ENCODE assay signal across 8 mouse cellular contexts in genomic region chr11:101667871-101668532, GRCm38 (mm10). TPM values are rescaled to one million over a fixed set of nuclear protein-coding genes. Genes with fewer than 3 reads are reported as not detected.
A peak's percentile ranks its signal among the peaks of the same experiment; 100 is the strongest.
DNase-seq lines count a peak whose midpoint lies in the region; ATAC-seq lines count a peak whose summit lies in the region.

No protein-coding gene starts in this region.

- peak overlapping the region; percentile 79 for H3K27ac ChIP-seq in heart, embryonic 16.5 days (ENCODE audit: low read length)
- H3K27ac ChIP-seq in kidney, embryonic 16.5 days (ENCODE audit: low read length) = peak overlapping the region; percentile 6; the same call in 1 of the 2 replicates

- no peaks in the 10 kb centered on the region for H3K36me3 ChIP-seq in heart, embryonic 16.5 days (ENCODE audit: control insufficient read depth, insufficient read depth)
- H3K36me3 ChIP-seq in kidney, embryonic 16.5 days (ENCODE audit: insufficient read depth, low read length) = no peaks in the 10 kb centered on the region

- peak overlapping the region; percentile 30 for H3K4me3 ChIP-seq in heart, embryonic 16.5 days (ENCODE audit: low read length)
- no peak overlapping the region for H3K4me3 ChIP-seq in kidney, embryonic 16.5 days (ENCODE audit: low read length)

- no peaks in the 10 kb centered on the region for H3K9me3 ChIP-seq in heart, embryonic 16.5 days (replicated peaks; ENCODE audit: control insufficient read depth, low read length)
- H3K9me3 ChIP-seq in kidney, embryonic 16.5 days (ENCODE audit: low read length) = no peaks in the 10 kb centered on the region

- whole genome bisulfite sequencing in heart, embryonic 16.5 days = 39% methylated on average over 14 of the region's 14 CpGs
- WGBS in kidney, embryonic 16.5 days = 67% methylated on average over 14 of the region's 14 CpGs

- ATAC-seq in heart, embryonic 16.5 days (replicated peaks; ENCODE audit: extremely low read depth, insufficient read depth, low FRiP score) = peak; percentile 57
- ATAC-seq in kidney, embryonic 16.5 days (ENCODE audit: low FRiP score, low TSS enrichment) = no peak
- ATAC-seq in megakaryocyte progenitor cell, adult 5-6 weeks (replicated peaks; ENCODE audit: poor library complexity) = no peak

- DNase-seq in adrenal gland, adult 8-10 months = peak; percentile 69
- peak; percentile 34 for DNase-seq in fibroblast of lung, adult 2 months (ENCODE audit: low read depth)
- DNase-seq in lung, postnatal 14 days = peak; percentile 62
- peak; percentile 72 for DNase-seq in telencephalon, adult 2 months (ENCODE audit: low read depth, low spot score)
- no peak for DNase-seq in embryo, embryonic 11 days

- peak overlapping the region; percentile 79 for H3K4me2 ChIP-seq in heart, embryonic 16.5 days (ENCODE audit: low read depth, low read length)
- H3K4me2 ChIP-seq in kidney, embryonic 16.5 days (replicated peaks; ENCODE audit: low read depth, low read length) = no peak overlapping the region

- H3K9ac ChIP-seq in heart, embryonic 16.5 days (ENCODE audit: low read length) = peak overlapping the region; percentile 46
- 0 out of 2 replicates have a peak overlapping the region, but pooled peaks have one; percentile 3 for H3K9ac ChIP-seq in kidney, embryonic 16.5 days (replicated peaks; ENCODE audit: low read length)

- peaks cover 24% of the 10 kb centered on the region for H3K4me1 ChIP-seq in heart, embryonic 16.5 days (ENCODE audit: control insufficient read depth, insufficient read depth, low read length)
- peaks cover 8% of the 10 kb centered on the region for H3K4me1 ChIP-seq in kidney, embryonic 16.5 days (ENCODE audit: insufficient read depth, low read length)

- H3K27me3 ChIP-seq in heart, embryonic 16.5 days (ENCODE audit: control insufficient read depth, insufficient read depth, low read length) = no peaks in the 10 kb centered on the region
- H3K27me3 ChIP-seq in kidney, embryonic 16.5 days (ENCODE audit: insufficient read depth, low read length) = 0 out of 2 replicates have a peak, but pooled peaks cover 4% of the 10 kb centered on the region

RNA-seq across cellular contexts. Expression of gene Arl4d, which starts 2.7 kb away (rescaled TPM):
- total RNA-seq in adrenal gland, adult 8-10 months (2022) = 10 to 100 TPM; 12.5 to 22.1 (median 16.4) TPM
- 6.4 and 7.8 TPM in 2 replicates for polyA plus RNA-seq in heart, embryonic 16.5 days (2015; fragmentation: Nextera tagmentation; extraction: Ambion mirVana)
- 5.1 and 6.4 TPM in 2 replicates for polyA plus RNA-seq in kidney, embryonic 16.5 days (2015; fragmentation: Nextera tagmentation; extraction: Ambion mirVana)
- total RNA-seq in megakaryocyte progenitor cell, adult 5-6 weeks (2015) = 1.1 and 1.9 TPM in 2 replicates
- total RNA-seq in megakaryocyte progenitor cell, adult 5-6 weeks (2017) = 0.75 and 1.0 TPM in 2 replicates

RNA-seq across cellular contexts. Expression of gene Rdm1, which starts 41.0 kb away (rescaled TPM):
- 10 to 100 TPM; 30.5 to 45.6 (median 33.6) TPM for total RNA-seq in adrenal gland, adult 8-10 months (2022)
- 48.5 and 53.1 TPM in 2 replicates for polyA plus RNA-seq in heart, embryonic 16.5 days (2015; fragmentation: Nextera tagmentation; extraction: Ambion mirVana)
- 41.7 and 43.1 TPM in 2 replicates for polyA plus RNA-seq in kidney, embryonic 16.5 days (2015; fragmentation: Nextera tagmentation; extraction: Ambion mirVana)
- total RNA-seq in megakaryocyte progenitor cell, adult 5-6 weeks (2015) = 9.8 and 12.7 TPM in 2 replicates
- total RNA-seq in megakaryocyte progenitor cell, adult 5-6 weeks (2017) = 13.2 and 13.7 TPM in 2 replicates

Comparison
In these comparisons a context has a peak if more than half of its experiments do, and no peak if none do; other contexts are left out.
1. RNA of gene Arl4d, which starts 2.7 kb away (total RNA-seq): 12.5 to 22.1 TPM in adrenal gland, adult 8-10 months; 0.75 to 1.9 TPM in megakaryocyte progenitor cell, adult 5-6 weeks; every median in the first group is over 4 times any median in the second.